Mouse (Mus musculus) kidney, adult 9 months (tissue): ENCODE data around the gene Six2.
A peak's percentile ranks its signal among the peaks of the same experiment; 100 is the strongest.
"Not testable (repeated sequence)": the region's sequence is repeated elsewhere in the genome, so short reads cannot be mapped to it uniquely, and the experiment has no call there.

Experiments used
- DNase-seq: peaks from one replicate; pipeline ENCODE4 v3.0.0; 2022

Six2 gene

GRCm38 (mm10) chr17:85689807-85690319 is 1.8 kb upstream of the Six2 start:
- DNase-seq, result no peak

- DNase-seq, result no peak
Measured at GRCm38 (mm10) chr17:85688911-85689806, 1.1 kb upstream of the Six2 start.

DNA sequence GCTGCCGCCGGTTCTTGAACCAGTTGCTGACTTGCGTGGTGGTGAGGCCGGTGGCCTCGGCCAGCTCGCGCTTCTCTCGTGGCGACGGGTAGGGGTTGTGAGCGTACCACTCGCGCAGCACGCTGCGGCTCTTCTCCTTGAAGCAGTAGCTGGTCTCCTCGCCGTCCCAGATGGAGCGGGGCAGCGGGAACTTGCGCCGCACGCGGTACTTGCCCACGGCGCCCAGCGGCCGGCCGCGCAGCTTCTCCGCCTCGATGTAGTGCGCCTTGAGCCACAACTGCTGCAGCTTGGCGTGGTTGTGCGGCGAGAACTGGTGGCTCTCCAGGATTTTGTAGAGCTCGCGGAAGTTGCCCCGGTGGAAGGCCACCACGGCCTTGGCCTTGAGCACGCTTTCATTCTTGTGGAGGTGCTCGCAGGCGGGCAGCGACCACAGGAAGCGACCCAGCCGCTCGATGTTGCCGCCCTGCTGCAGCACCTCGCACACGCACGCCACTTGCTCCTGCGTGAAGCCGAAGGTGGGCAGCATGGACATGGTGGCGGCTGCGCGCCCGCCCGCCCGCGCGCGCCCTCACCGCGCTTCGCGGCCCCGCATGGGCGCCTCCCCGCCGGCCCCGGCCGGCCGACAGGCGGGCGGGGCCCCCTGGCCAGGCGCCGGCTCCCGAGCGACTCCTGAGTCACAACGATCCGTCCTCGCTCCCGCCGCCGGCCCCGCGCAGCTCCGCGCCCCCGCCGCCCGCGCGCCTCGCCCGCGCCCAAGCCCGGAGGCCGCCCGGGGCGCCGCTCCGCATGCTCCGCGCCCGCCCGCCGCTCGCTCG is 446 bp downstream of the Six2 start:
- DNase-seq, result no peak

GRCm38 (mm10) chr17:85686476-85687420 is 1.3 kb downstream of the Six2 start:
- no peak for DNase-seq

- no peak for DNase-seq
Measured at GRCm38 (mm10) chr17:85685689-85686281, 2.3 kb downstream of the Six2 start.

DNA sequence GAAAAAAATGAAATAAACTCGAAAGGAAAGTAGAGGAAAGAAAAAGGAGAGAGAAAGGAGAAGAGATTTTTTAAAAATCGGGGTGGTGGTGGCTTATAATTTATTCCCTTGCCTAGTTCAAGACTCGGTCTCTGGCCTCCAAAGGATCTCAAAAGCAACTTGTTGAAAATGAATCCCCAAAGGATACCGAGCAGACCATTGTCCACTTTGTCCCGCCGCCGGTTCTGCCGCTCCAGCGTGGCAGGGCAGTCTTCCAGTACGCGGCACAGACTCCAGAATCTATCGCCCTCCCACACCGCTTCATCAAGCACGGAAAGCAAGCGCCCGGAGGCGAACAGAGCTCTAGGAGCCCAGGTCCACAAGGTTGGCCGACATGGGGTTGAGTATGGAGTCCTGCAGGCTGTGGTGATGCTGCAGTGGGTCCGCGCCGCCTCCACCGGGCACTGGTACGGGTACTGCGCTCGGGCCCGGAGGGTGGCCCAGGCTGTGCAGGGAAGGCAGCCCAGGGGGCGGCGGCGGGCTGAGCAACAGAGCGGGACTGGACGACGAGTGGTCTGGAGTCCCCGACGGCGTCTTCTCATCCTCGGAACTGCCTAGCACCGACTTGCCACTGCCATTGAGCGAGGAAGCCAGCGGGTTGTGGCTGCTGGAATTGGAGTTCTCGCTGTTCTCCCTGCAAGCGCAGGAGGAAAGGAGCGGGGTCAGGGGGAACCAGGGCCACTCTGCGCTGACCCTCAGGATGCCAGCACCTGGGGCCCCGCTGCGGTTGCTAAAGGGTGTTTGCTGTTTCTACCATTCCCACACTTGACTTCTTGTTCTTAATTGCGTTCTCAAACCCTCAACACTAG is 3.0 kb downstream of the Six2 start:
- no peak for DNase-seq

DNA sequence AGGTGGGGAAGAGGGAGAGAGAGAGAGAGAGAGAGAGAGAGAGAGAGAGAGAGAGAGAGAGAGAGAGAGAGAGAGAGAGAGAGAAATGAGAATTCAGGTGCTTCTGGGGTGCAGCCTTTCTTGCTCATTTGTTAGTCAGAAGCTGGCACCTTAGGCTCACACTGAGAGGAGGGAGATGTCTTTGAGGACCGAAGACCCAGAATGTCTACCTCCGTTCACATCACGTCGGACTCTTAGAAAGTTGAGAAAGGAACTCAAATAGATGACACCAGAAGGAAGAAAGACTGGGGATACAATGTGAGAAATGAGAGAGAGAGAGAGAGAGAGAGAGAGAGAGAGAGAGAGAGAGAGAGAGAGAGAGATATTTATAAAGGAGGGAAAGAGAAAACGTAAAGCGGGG is 3.6 kb downstream of the Six2 start:
- not testable (repeated sequence) for DNase-seq

- DNase-seq, result no peak
Measured at GRCm38 (mm10) chr17:85683984-85684307, 4.1 kb downstream of the Six2 start.

DNA sequence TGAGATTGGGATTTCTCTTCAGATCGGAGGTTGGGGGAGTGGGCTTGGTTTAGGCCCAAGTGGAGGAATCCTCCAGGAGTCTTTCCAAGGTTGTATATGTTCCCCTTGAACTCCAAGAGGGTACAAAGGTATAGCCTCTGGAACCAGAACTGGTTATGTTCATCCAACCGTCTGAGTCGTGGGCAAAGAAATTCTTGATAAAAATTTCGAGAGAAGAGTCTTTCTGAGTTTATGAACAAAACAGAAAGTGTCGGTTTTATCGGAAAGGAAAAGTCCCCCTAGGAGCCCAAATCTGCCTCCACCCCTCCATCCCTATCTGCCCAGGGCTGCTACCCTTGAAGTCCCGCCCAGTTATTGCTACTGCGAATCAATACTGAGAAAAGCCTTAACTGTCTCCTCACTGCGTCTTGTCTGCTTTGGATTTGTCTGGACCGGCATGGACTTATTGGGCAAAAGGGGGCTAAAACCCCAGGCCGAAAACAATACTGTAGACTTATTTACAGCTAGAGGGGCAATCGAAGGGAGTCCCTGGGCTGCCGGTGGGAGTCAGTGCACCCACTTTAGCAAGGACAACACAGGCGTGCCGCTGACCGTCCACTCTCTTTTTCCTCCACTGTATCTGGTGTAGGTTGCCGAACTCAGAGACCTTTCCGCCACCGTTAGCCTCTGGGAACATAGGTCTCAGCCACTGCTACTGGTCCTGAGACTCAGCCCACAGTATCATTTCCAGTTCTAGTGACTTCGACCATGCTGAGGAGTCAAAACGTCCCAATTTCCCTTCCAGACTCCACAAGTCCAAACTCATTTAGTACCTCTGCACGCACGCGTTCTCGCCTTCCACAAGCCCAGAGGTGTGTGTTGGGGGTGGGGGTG is 4.7 kb downstream of the Six2 start:
- DNase-seq, result no peak

DNA sequence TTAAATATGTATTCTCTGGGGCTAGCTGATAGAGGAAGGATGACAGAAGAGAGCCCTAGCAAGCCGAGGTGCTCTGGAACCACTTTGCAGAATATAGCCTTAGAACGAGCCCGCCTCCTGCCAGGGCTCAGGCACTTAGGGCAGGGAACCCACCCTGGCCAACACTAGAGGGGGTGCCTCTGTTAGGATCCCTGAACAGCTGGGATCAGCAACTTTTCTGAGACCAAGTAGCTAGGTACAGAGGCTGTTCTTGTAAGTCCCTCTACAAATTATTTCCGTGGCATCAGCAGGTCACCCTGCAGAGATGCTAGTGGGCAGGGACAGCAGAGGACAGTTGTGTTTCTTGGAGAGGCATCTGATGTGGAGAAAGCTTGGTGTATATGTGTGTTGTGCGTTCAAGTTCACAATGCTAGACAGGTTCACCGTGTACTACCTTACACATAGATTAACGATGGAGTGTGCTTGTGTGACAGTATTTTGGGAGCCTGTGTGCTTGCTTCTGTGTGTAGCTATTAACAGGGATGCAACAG is 5.8 kb downstream of the Six2 start:
- DNase-seq, result no peak

DNA sequence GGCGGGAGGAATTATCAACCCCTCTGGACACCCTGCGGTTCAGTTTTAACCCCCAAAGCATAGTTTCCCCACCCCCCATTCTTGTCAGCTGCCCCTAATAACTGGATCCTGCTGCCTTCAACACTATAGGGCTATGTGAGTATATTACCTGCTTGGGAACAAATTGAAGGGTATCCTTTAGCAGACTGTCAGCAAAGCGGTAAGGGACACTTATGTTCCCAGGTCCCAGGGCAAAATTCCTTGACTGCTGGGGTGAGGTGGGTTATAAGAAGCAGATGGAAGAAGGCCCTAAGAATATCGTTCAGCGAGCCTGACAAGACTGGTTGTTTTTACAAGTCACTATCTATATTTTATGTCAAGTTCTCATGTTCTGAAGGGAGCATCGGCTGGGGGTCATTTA is 6.3 kb downstream of the Six2 start:
- no peak for DNase-seq

GRCm38 (mm10) chr17:85680851-85681550 is 7.1 kb downstream of the Six2 start:
- no peak for DNase-seq

DNA sequence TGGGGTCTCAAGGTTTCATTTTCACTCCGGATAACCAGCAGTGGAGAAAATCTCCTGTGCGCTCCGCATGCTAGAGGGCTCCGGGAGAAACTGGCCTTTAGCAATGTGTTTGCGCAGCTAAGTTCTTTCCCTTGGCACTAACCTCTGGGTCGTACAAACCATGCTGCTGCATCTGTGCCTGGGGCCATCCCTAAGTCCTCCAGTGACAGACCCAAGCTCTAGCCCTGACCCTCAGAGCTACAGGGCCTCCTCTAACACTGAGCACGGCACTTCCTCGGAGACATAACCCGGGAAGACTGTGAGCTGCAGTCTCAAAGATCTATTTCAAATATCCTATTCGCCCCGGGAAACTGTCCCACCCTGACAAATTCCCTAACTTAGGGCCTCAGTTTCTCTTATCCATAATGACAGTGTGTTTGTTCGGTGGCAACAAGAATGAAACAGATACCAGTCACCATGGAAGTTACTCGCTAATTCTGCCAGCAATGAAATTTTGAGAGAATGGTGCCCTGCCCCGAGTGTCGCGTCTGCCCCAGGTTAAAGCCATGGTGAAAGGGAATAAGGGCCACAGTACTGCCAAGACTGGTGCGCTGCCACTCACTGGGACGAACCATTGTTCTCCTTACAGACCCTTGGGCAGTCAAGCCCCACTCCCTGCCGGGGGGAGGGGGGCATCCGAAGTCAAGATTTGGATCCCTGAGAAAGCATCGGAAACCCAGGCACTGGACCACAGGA is 7.8 kb downstream of the Six2 start:
- DNase-seq, result no peak

GRCm38 (mm10) chr17:85679651-85680050 is 8.4 kb downstream of the Six2 start:
- DNase-seq, result no peak

DNA sequence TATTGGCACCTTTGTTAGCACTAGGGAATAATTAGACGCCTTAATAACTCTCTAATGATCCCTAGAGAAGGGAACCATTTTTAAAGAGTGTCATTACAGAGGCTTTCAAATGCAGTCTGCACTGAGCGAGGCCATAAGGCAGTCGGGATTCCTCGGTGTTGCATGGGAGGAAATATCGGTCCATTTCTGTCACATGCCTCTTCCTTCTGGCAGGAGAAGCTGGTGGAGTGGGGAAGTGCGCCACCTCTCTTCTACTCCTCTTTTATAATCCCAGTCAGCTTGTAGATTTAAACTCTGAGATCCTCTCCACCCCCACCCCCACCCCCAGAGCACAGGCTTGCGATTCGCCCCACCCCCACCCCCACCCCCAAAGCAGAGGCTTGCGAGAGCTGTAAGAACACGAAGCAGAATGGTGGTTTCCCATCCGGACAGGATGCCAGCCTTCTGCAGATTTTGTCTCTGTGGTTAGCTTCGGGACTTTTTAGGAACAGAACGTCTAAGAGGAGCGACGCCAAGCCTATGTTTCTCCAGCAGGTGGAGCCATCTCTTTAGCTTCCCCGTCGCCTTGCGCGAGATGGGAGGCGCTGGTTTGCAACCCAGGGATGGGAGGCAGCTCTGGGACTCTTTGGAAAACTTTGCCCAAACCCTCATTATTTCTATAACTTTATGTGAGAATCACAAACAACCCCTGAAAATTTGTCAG is 23.3 kb downstream of the Six2 start:
- peak; percentile 62 for DNase-seq

DNA sequence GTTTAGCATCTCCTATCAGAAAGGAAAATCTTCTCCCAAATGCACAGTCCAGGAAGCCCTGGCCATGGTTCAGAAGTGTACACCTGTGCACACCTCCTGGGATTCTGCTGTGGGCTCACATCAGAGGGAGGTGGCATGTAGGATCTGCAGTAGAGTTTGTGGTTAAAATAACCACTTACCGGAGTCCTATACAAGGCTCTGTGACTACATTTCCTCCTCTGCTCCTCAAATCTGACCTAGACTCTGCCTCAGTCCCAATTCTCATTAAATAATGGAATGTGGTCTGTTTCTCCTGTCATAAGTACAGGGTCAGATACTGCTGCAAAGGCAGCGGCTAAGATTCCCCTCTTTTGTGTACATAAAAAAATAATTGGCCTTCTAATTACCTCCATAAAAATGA is 23.9 kb downstream of the Six2 start:
- no peak for DNase-seq

GRCm38 (mm10) chr17:85661521-85661920 is 26.6 kb downstream of the Six2 start:
- DNase-seq, result no peak

- DNase-seq, result no peak
Measured at GRCm38 (mm10) chr17:85660016-85660415, 28.1 kb downstream of the Six2 start.
